Mouse (Mus musculus) cerebellum, adult 2 months (tissue): Measurements from ENCODE around the gene Gm10715. TPM values are rescaled to one million over a fixed set of nuclear protein-coding genes. Genes with fewer than 3 reads are reported as not detected.
A peak's percentile ranks its signal among the peaks of the same experiment; 100 is the strongest.
"Not testable (repeated sequence)": the region's sequence is repeated elsewhere in the genome, so short reads cannot be mapped to it uniquely, and the experiment has no call there.

ENCODE experiments used
- DNase-seq, 2 experiments: peaks; one replicate each; pipeline ENCODE4 v3.0.0; 2021
- H3K27ac ChIP-seq: fragments of 200-500 bp; 2 replicates; pipeline ENCODE4 v1.5.1; 2012; ENCODE audit warnings: low read length, control low read depth, inconsistent platforms; ENCODE audit not compliant: insufficient read depth
- H3K27me3 ChIP-seq: fragments of 200-500 bp; 2 replicates; pipeline ENCODE4 v1.6.1; 2012; ENCODE audit warnings: inconsistent platforms, mild to moderate bottlenecking, low read length, moderate library complexity; ENCODE audit not compliant: control insufficient read depth, insufficient read depth
- H3K4me1 ChIP-seq: fragments of 200-500 bp; 2 replicates; pipeline ENCODE4 v1.6.1; 2011; ENCODE audit warnings: low read length; ENCODE audit not compliant: control insufficient read depth, insufficient read depth
- H3K4me3 ChIP-seq: fragments of 200-500 bp; replicated peaks from 2 replicates; pipeline ENCODE3; 2011; ENCODE audit warnings: mild to moderate bottlenecking, low read depth, low read length, control low read depth; ENCODE audit not compliant: insufficient read depth
- WGBS: fragments of 180-500 bp; shearing (Covaris S2); methylation state at CpG from one replicate; pipeline ENCODE4 v1.1.7; 2018; 5-methylcytosine and 5-hydroxymethylcytosine counted together
- polyA plus RNA-seq: library from polyadenylated mRNA; depleted of rRNA; stranded (reverse); fragments of >200 nt; gene quantifications from 2 replicates; pipeline ENCODE4 v1.2.3, GENCODE M21; 2012; rRNA removed

The Gm10715 gene
- polyA plus RNA-seq: not detected in 2 replicates

- not testable (repeated sequence) for H3K27ac ChIP-seq, H3K4me1 ChIP-seq, DNase-seq, H3K4me3 ChIP-seq, H3K27me3 ChIP-seq
- WGBS: 80% methylated on average over 8 of the region's 8 CpGs
Measured at GRCm38 (mm10) chr9:3036577-3036976, at the start of gene Gm10715. Gene Gm10715, plus strand, starts transcription at chr9:3036877.

- not testable (repeated sequence) for H3K4me3 ChIP-seq, H3K27ac ChIP-seq, H3K4me1 ChIP-seq, H3K27me3 ChIP-seq
- peak; percentile 5 to 17 for DNase-seq
- WGBS: 74% methylated on average over 12 of the region's 12 CpGs
Measured at GRCm38 (mm10) chr9:3000445-3000972, 36.2 kb upstream of the Gm10715 start, which contains the start of gene Gm10722. Gene Gm10722, plus strand, starts transcription at chr9:3000922.

- H3K27me3 ChIP-seq, H3K4me1 ChIP-seq, H3K4me3 ChIP-seq, H3K27ac ChIP-seq: not testable (repeated sequence)
- 66% methylated on average over 8 of the region's 8 CpGs for WGBS
- DNase-seq: peak; percentile 23 to 41
Measured at GRCm38 (mm10) chr9:3001006-3001405, 35.7 kb upstream of the Gm10715 start.

GRCm38 (mm10) chr9:3001948-3002659, 34.6 kb upstream of the Gm10715 start:
- not testable (repeated sequence) for H3K4me1 ChIP-seq, H3K27ac ChIP-seq, H3K4me3 ChIP-seq, H3K27me3 ChIP-seq
- 70% methylated on average over 9 of the region's 11 CpGs for WGBS
- DNase-seq: peak; percentile 93 to 99

GRCm38 (mm10) chr9:3002794-3003396, 33.8 kb upstream of the Gm10715 start, which contains the start of gene Gm11168:
Gene Gm11168, plus strand, starts transcription at chr9:3003346.
- WGBS: 75% methylated on average over 6 of the region's 14 CpGs

GRCm38 (mm10) chr9:3006179-3006578, 30.5 kb upstream of the Gm10715 start:
- whole genome bisulfite sequencing: 80% methylated on average over 1 of the region's 5 CpGs
- not testable (repeated sequence) for DNase-seq, H3K27ac ChIP-seq, H3K4me1 ChIP-seq, H3K4me3 ChIP-seq, H3K27me3 ChIP-seq

More at GRCm38 (mm10) chr9:3002794-3003396, 33.8 kb upstream of the Gm10715 start, which contains the start of gene Gm11168:
- H3K4me1 ChIP-seq, DNase-seq, H3K4me3 ChIP-seq, H3K27me3 ChIP-seq, H3K27ac ChIP-seq: not testable (repeated sequence)

- H3K27ac ChIP-seq, H3K4me1 ChIP-seq, H3K4me3 ChIP-seq, H3K27me3 ChIP-seq: not testable (repeated sequence)
- 76% methylated on average over 8 of the region's 8 CpGs for WGBS
- peak; percentile 73 to 85 for DNase-seq
Measured at GRCm38 (mm10) chr9:3006636-3007035, 30.0 kb upstream of the Gm10715 start.

- 77% methylated on average over 8 of the region's 9 CpGs for WGBS
- not testable (repeated sequence) for H3K27ac ChIP-seq, H3K4me3 ChIP-seq, H3K27me3 ChIP-seq, DNase-seq, H3K4me1 ChIP-seq
Measured at GRCm38 (mm10) chr9:3007272-3007671, 29.4 kb upstream of the Gm10715 start.

- not testable (repeated sequence) for DNase-seq
- no CpG with 5 or more reads among the region's 5 CpGs for WGBS
Measured at GRCm38 (mm10) chr9:3009331-3009730, 27.3 kb upstream of the Gm10715 start.

GRCm38 (mm10) chr9:3012054-3012621, 24.5 kb upstream of the Gm10715 start:
- H3K4me1 ChIP-seq, H3K4me3 ChIP-seq, DNase-seq, H3K27ac ChIP-seq, H3K27me3 ChIP-seq: not testable (repeated sequence)
- 84% methylated on average over 3 of the region's 7 CpGs for WGBS

More at GRCm38 (mm10) chr9:3009331-3009730, 27.3 kb upstream of the Gm10715 start:
- H3K4me3 ChIP-seq, H3K27me3 ChIP-seq, H3K4me1 ChIP-seq, H3K27ac ChIP-seq: not testable (repeated sequence)

GRCm38 (mm10) chr9:3012733-3013279, 23.9 kb upstream of the Gm10715 start, which contains the start of gene Gm10721:
Gene Gm10721, plus strand, starts transcription at chr9:3013140.
- H3K4me1 ChIP-seq, H3K27ac ChIP-seq, DNase-seq, H3K27me3 ChIP-seq, H3K4me3 ChIP-seq: not testable (repeated sequence)
- WGBS: no CpG with 5 or more reads among the region's 11 CpGs

- H3K4me1 ChIP-seq, H3K4me3 ChIP-seq, H3K27me3 ChIP-seq, DNase-seq, H3K27ac ChIP-seq: not testable (repeated sequence)
- WGBS: 70% methylated on average over 5 of the region's 9 CpGs
Measured at GRCm38 (mm10) chr9:3015354-3015753, 21.3 kb upstream of the Gm10715 start, which contains the start of gene Gm10720. Gene Gm10720, plus strand, starts transcription at chr9:3015654.
